Mouse (Mus musculus) heart, embryonic 16.5 days (tissue): ENCODE results near the gene Zfp119b. TPM values are rescaled to one million over a fixed set of nuclear protein-coding genes. Genes with fewer than 3 reads are reported as not detected.
A peak's percentile ranks its signal among the peaks of the same experiment; 100 is the strongest.

ENCODE experiments used
- ATAC-seq: fragments of 200-750 bp; cut with Nextera tagmentation; replicated peaks from 2 replicates; pipeline ENCODE4 v1.8.0; 2017; ENCODE audit warnings: moderate number of reproducible peaks; ENCODE audit not compliant: insufficient read depth, low FRiP score; ENCODE audit errors: extremely low read depth
- H3K27ac ChIP-seq: fragments of 300-500 bp; sonication (generic); 2 replicates; pipeline ENCODE4 v1.5.1; 2014; ENCODE audit warnings: mild to moderate bottlenecking, low read length, control low read depth, moderate library complexity
- H3K27me3 ChIP-seq: fragments of 300-500 bp; sonication (generic); 2 replicates; pipeline ENCODE4 v1.6.1; 2014; ENCODE audit warnings: low read length, mixed read lengths; ENCODE audit not compliant: control insufficient read depth, insufficient read depth
- H3K36me3 ChIP-seq: fragments of 300-500 bp; sonication (generic); 2 replicates; pipeline ENCODE4 v1.6.1; 2014; ENCODE audit not compliant: control insufficient read depth, insufficient read depth
- H3K4me1 ChIP-seq: fragments of 300-500 bp; sonication (generic); 2 replicates; pipeline ENCODE4 v1.6.1; 2014; ENCODE audit warnings: low read length, mixed read lengths; ENCODE audit not compliant: control insufficient read depth, insufficient read depth
- H3K4me2 ChIP-seq: fragments of 300-500 bp; sonication (generic); 2 replicates; pipeline ENCODE4 v1.6.1; 2014; ENCODE audit warnings: low read depth, mild to moderate bottlenecking, control low read depth, low read length
- H3K4me3 ChIP-seq: fragments of 300-500 bp; sonication (generic); 2 replicates; pipeline ENCODE4 v1.5.1; 2014; ENCODE audit warnings: mild to moderate bottlenecking, control low read depth, low read length
- H3K9ac ChIP-seq: fragments of 300-500 bp; sonication (generic); 2 replicates; pipeline ENCODE4 v1.6.1; 2014; ENCODE audit warnings: low read length, control low read depth
- H3K9me3 ChIP-seq: fragments of 300-500 bp; sonication (generic); replicated peaks from 2 replicates; pipeline ENCODE4 v1.6.1; 2016; ENCODE audit warnings: low read length; ENCODE audit not compliant: control insufficient read depth
- WGBS: fragments of 180-500 bp; shearing (Covaris S2); extraction: QIAGEN DNeasy Blood & Tissue Kit; methylation state at CpG from one replicate; pipeline ENCODE4 v1.1.7; 2014; 5-methylcytosine and 5-hydroxymethylcytosine counted together
- polyA plus RNA-seq: library from polyadenylated mRNA; unstranded; fragments of >200 nt; fragmentation: Nextera tagmentation; extraction: Ambion mirVana; gene quantifications from 2 replicates; pipeline ENCODE4 v1.2.1, GENCODE M21; 2015

The Zfp119b gene
- polyA plus RNA-seq, 1 experiment from 2014 or later = 6.5 TPM

- H3K27ac ChIP-seq = no peak overlapping the region
- H3K9ac ChIP-seq = no peak overlapping the region
- H3K9me3 ChIP-seq = no peaks in the 10 kb centered on the region
- H3K4me3 ChIP-seq = no peak overlapping the region
- H3K27me3 ChIP-seq = peaks cover 19% of the 10 kb centered on the region
- H3K36me3 ChIP-seq = peaks cover 16% of the 10 kb centered on the region
- H3K4me2 ChIP-seq = peak overlapping the region; percentile 10; the same call in 1 of the 2 replicates
- peaks cover 15% of the 10 kb centered on the region for H3K4me1 ChIP-seq
- WGBS = 47% methylated on average over 14 of the region's 14 CpGs
- ATAC-seq = no peak
Measured at GRCm38 (mm10) chr17:55969560-55969959, 20.3 kb upstream of the Zfp119b start.

GRCm38 (mm10) chr17:55968210-55968609, 18.9 kb upstream of the Zfp119b start:
- no peak overlapping the region for H3K4me2 ChIP-seq
- 31% methylated on average over 7 of the region's 7 CpGs for WGBS
- no peaks in the 10 kb centered on the region for H3K9me3 ChIP-seq
- 0 out of 2 replicates have a peak overlapping the region, but pooled peaks have one; percentile 25 for H3K27ac ChIP-seq
- no peak overlapping the region for H3K4me3 ChIP-seq
- peaks cover 19% of the 10 kb centered on the region for H3K27me3 ChIP-seq
- H3K36me3 ChIP-seq = peaks cover 16% of the 10 kb centered on the region
- ATAC-seq = peak; percentile 20; the same call in 1 of the 2 replicates
- no peak overlapping the region for H3K9ac ChIP-seq
- peaks cover 15% of the 10 kb centered on the region for H3K4me1 ChIP-seq

GRCm38 (mm10) chr17:55967186-55967585, 17.9 kb upstream of the Zfp119b start:
- Histone ChIP-seq H3K27me3 (peaks cover 13% of the 10 kb centered on the region; the same call in 1 of the 2 replicates), H3K36me3 (peaks cover 18% of the 10 kb centered on the region)

DNA sequence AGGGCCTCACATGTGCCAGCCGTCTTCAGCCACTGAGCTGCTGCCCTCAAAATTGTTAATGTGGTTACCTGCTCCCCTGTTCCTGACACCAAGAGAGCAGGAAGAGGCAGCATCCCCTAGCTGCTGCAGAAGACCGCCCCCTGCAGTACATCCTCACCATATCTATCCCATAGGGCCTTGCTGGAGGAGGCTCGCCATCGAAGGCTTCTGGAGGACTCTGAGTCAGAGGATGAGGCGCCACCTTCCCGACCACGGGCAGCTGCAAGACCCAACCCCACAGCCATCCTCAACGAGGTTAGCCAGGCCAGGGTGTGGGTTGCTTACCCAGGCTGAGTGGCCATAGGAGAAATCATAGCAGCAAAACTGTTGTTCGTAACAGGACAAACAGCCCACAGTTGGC, 15.7 kb upstream of the Zfp119b start:
- H3K9me3 ChIP-seq = no peaks in the 10 kb centered on the region
- ATAC-seq = no peak
- no peak overlapping the region for H3K4me2 ChIP-seq
- 84% methylated on average over 9 of the region's 9 CpGs for whole genome bisulfite sequencing
- no peak overlapping the region for H3K27ac ChIP-seq
- peaks cover 5% of the 10 kb centered on the region; the same call in 1 of the 2 replicates for H3K27me3 ChIP-seq
- peaks cover 12% of the 10 kb centered on the region for H3K4me1 ChIP-seq
- H3K36me3 ChIP-seq = peaks cover 27% of the 10 kb centered on the region
- no peak overlapping the region for H3K4me3 ChIP-seq
- no peak overlapping the region for H3K9ac ChIP-seq

More at GRCm38 (mm10) chr17:55967186-55967585, 17.9 kb upstream of the Zfp119b start:
- H3K4me2 ChIP-seq = no peak overlapping the region
- H3K27ac ChIP-seq = no peak overlapping the region
- ATAC-seq = no peak
- no peak overlapping the region for H3K9ac ChIP-seq
- WGBS = 91% methylated on average over 4 of the region's 4 CpGs
- no peak overlapping the region for H3K4me3 ChIP-seq
- no peaks in the 10 kb centered on the region for H3K9me3 ChIP-seq
- peaks cover 15% of the 10 kb centered on the region for H3K4me1 ChIP-seq

DNA sequence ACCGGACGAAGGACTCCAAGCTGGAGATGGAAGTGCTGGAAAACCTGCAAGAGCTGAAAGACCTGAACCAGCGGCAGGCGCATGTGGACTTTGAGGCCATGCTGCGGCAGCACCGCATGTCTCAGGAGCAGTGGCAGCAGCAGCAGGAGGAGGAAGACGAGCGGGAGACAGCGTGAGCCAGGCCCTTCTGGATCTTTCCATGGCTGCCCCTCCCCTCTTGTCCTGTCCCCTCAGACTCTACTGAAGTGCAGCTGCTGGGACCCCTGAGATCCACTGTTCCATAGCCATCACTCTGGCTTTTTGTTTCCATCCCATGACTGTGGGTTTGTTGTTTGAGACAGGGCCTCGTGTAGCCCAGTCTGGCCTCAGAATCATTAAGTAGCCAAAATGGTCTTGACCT, 15.2 kb upstream of the Zfp119b start:
- ATAC-seq = no peak
- H3K4me3 ChIP-seq = no peak overlapping the region
- H3K4me1 ChIP-seq = peaks cover 13% of the 10 kb centered on the region
- no peak overlapping the region for H3K9ac ChIP-seq
- peaks cover 2% of the 10 kb centered on the region; the same call in 1 of the 2 replicates for H3K27me3 ChIP-seq
- H3K9me3 ChIP-seq = no peaks in the 10 kb centered on the region
- WGBS = 94% methylated on average over 10 of the region's 10 CpGs
- peaks cover 27% of the 10 kb centered on the region for H3K36me3 ChIP-seq
- no peak overlapping the region for H3K4me2 ChIP-seq
- no peak overlapping the region for H3K27ac ChIP-seq

- Histone ChIP-seq H3K9me3 (no peaks in the 10 kb centered on the region), H3K27me3 (no peaks in the 10 kb centered on the region), H3K27ac (no peak overlapping the region), H3K9ac (no peak overlapping the region), H3K4me1 (peaks cover 12% of the 10 kb centered on the region), H3K4me3 (no peak overlapping the region), H3K4me2 (no peak overlapping the region), H3K36me3 (peaks cover 27% of the 10 kb centered on the region)
- ATAC-seq = no peak
- WGBS = 60% methylated on average over 14 of the region's 14 CpGs
Measured at GRCm38 (mm10) chr17:55963171-55963570, 13.9 kb upstream of the Zfp119b start.

GRCm38 (mm10) chr17:55961631-55962030, 12.3 kb upstream of the Zfp119b start:
- Histone ChIP-seq H3K4me3 (no peak overlapping the region), H3K4me2 (no peak overlapping the region), H3K27me3 (no peaks in the 10 kb centered on the region), H3K36me3 (peaks cover 20% of the 10 kb centered on the region), H3K27ac (no peak overlapping the region), H3K9me3 (no peaks in the 10 kb centered on the region), H3K4me1 (peaks cover 10% of the 10 kb centered on the region), H3K9ac (no peak overlapping the region)
- no peak for ATAC-seq
- WGBS = 95% methylated on average over 7 of the region's 7 CpGs

- ATAC-seq = no peak
- Histone ChIP-seq H3K4me1 (peaks cover 14% of the 10 kb centered on the region), H3K9ac (no peak overlapping the region), H3K27ac (no peak overlapping the region), H3K4me3 (no peak overlapping the region), H3K9me3 (no peaks in the 10 kb centered on the region), H3K36me3 (peaks cover 15% of the 10 kb centered on the region), H3K4me2 (no peak overlapping the region), H3K27me3 (0 out of 2 replicates have a peak, but pooled peaks cover 3% of the 10 kb centered on the region)
Measured at GRCm38 (mm10) chr17:55960791-55961190, 11.5 kb upstream of the Zfp119b start.

DNA sequence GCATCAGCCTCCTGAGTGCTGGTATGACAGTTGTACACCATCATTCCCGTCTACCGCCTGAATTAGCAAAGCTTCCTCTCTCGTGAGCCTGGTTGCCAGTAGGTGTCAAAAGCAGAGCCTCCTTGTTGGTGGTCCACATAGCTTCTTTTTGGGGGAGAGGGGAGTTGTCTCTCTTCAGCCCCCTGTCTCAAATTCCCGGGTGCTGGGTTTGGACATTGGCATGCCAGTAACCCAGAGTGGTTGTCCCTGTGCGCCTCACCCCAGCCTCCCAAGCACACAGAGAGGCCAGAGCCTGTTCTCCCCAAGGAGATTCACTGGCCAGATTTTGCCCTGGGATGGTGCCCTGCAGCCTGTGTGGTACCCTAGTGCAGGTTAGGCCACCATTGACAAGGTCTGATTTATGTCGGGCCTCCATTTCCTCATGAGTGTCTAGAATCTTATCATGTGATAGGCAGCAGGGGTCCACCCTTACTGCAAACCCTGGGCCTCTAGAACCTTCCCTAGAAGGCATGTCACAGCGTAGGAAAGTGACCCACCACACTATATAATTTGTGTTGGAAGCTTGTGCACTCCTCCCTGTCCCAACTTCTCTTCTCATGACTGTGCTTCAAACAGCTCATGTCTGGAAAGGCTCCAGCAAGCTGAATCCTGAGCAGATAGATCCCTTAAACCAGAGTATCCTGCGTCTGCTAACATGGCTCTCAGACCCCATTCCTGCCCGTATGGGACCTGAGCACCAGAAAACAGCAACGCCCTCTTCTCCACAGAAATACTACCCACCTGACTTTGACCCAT, 10.8 kb upstream of the Zfp119b start:
- H3K36me3 ChIP-seq = peaks cover 14% of the 10 kb centered on the region
- WGBS = 69% methylated on average over 10 of the region's 10 CpGs
- peak overlapping the region; percentile 82 for H3K9ac ChIP-seq
- peak overlapping the region; percentile 73 for H3K4me3 ChIP-seq
- H3K27ac ChIP-seq = peak overlapping the region; percentile 98
- H3K4me1 ChIP-seq = peaks cover 14% of the 10 kb centered on the region
- no peak for ATAC-seq
- peaks cover 8% of the 10 kb centered on the region; the same call in 1 of the 2 replicates for H3K27me3 ChIP-seq
- peak overlapping the region; percentile 66 for H3K4me2 ChIP-seq
- no peaks in the 10 kb centered on the region for H3K9me3 ChIP-seq
